Mouse (Mus musculus) kidney, embryonic 15.5 days (tissue): Measurements from ENCODE around the gene P2rx3. TPM values are rescaled to one million over a fixed set of nuclear protein-coding genes. Genes with fewer than 3 reads are reported as not detected.

ENCODE experiments used
- ATAC-seq: fragments of 200-750 bp; cut with Nextera tagmentation; replicated peaks from 2 replicates; pipeline ENCODE4 v1.8.0; 2017; ENCODE audit warnings: moderate TSS enrichment; ENCODE audit not compliant: low FRiP score
- H3K27ac ChIP-seq: fragments of 300-500 bp; sonication (generic); 2 replicates; pipeline ENCODE4 v1.5.1; 2015; ENCODE audit warnings: mild to moderate bottlenecking, inconsistent platforms
- H3K27me3 ChIP-seq: fragments of 300-500 bp; sonication (generic); 2 replicates; pipeline ENCODE4 v1.6.1; 2015; ENCODE audit warnings: inconsistent platforms
- H3K36me3 ChIP-seq: fragments of 300-500 bp; sonication (generic); 2 replicates; pipeline ENCODE4 v1.6.1; 2015; ENCODE audit warnings: inconsistent platforms
- H3K4me1 ChIP-seq: fragments of 300-500 bp; sonication (generic); 2 replicates; pipeline ENCODE4 v1.6.1; 2015; ENCODE audit warnings: inconsistent platforms
- H3K4me2 ChIP-seq: fragments of 300-500 bp; sonication (generic); 2 replicates; pipeline ENCODE4 v1.6.1; 2015; ENCODE audit warnings: moderate library complexity, mild to moderate bottlenecking, inconsistent platforms
- H3K4me3 ChIP-seq: fragments of 300-500 bp; sonication (generic); replicated peaks from 2 replicates; pipeline ENCODE4 v1.5.1; 2015; ENCODE audit warnings: mild to moderate bottlenecking, inconsistent platforms
- H3K9ac ChIP-seq: fragments of 300-500 bp; sonication (generic); 2 replicates; pipeline ENCODE4 v1.6.1; 2015; ENCODE audit warnings: mild to moderate bottlenecking, inconsistent platforms
- H3K9me3 ChIP-seq: fragments of 300-500 bp; sonication (generic); replicated peaks from 2 replicates; pipeline ENCODE4 v1.6.1; 2016; ENCODE audit warnings: inconsistent platforms
- WGBS: fragments of 180-500 bp; shearing (Covaris S2); methylation state at CpG from one replicate; pipeline ENCODE4 v1.1.7; 2015; ENCODE audit warnings: mixed read lengths; 5-methylcytosine and 5-hydroxymethylcytosine counted together
- polyA plus RNA-seq: library from polyadenylated mRNA; unstranded; fragments of >200 nt; fragmentation: Nextera tagmentation; extraction: Ambion mirVana; gene quantifications from 2 replicates; pipeline ENCODE4 v1.2.1, GENCODE M21; 2015

The P2rx3 gene
- polyA plus RNA-seq, 1 experiment from 2014 or later: 0.90 TPM

- no peak for ATAC-seq
- H3K4me1 ChIP-seq: peaks cover 11% of the 10 kb centered on the region
- no peak overlapping the region for H3K4me3 ChIP-seq
- no peak overlapping the region for H3K4me2 ChIP-seq
- WGBS: 63% methylated on average over 2 of the region's 2 CpGs
- H3K27me3 ChIP-seq: no peaks in the 10 kb centered on the region
- H3K9me3 ChIP-seq: no peaks in the 10 kb centered on the region
- no peak overlapping the region for H3K9ac ChIP-seq
- no peak overlapping the region for H3K27ac ChIP-seq
- H3K36me3 ChIP-seq: no peaks in the 10 kb centered on the region
These were observed 28.1 kb downstream of the P2rx3 start for GRCm38 (mm10) chr2:85009212-85009611.

DNA sequence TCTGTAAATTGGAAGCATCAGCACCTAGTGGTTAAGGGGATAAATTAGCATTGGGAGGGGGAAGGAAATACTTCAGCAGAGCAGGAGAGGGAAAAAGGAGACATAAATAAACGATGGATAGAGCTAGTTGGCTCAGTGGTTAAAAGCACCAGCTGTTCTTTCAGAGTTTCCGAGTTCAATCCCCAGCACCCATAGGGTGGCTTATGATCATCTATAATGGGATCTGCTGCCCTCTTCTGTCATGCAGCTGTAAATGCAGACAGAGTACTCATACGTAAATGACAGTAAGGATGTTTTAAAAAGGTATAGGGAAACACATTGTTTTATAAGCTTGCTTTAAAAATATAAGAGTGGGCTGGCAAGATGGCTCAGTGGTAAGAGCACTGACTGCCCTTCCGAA lies 29.5 kb downstream of the P2rx3 start:
- ATAC-seq: no peak
- H3K4me2 ChIP-seq: no peak overlapping the region
- peaks cover 11% of the 10 kb centered on the region for H3K4me1 ChIP-seq
- H3K4me3 ChIP-seq: no peak overlapping the region
- no peaks in the 10 kb centered on the region for H3K9me3 ChIP-seq
- no peaks in the 10 kb centered on the region for H3K27me3 ChIP-seq
- H3K36me3 ChIP-seq: no peaks in the 10 kb centered on the region
- no peak overlapping the region for H3K9ac ChIP-seq
- H3K27ac ChIP-seq: no peak overlapping the region
- 29% methylated on average over 4 of the region's 4 CpGs for WGBS

DNA sequence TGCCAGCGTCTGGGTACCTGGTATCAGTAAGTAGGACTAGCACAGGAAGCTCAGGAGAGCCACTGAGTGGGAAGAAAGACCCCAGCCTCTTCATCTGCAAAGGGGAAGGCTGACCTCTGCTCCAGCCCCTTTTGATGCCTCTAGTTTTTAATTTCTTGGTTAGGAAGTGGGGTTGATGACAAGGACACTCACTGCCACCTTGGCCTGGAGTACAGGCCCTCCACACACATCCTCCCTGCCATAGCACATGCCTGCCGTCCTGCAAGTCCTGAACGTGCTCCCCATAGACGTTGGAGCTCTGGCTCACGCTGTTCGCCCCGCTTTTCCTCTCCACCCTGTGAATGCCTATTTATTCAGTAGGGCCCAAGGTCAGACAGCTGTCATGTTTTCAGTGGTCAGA lies 30.7 kb downstream of the P2rx3 start:
- no peak overlapping the region for H3K27ac ChIP-seq
- no peak for ATAC-seq
- H3K9me3 ChIP-seq: no peaks in the 10 kb centered on the region
- no peaks in the 10 kb centered on the region for H3K36me3 ChIP-seq
- peaks cover 4% of the 10 kb centered on the region; the same call in 1 of the 2 replicates for H3K4me1 ChIP-seq
- 78% methylated on average over 7 of the region's 7 CpGs for WGBS
- no peaks in the 10 kb centered on the region for H3K27me3 ChIP-seq
- H3K4me2 ChIP-seq: no peak overlapping the region
- H3K9ac ChIP-seq: no peak overlapping the region
- no peak overlapping the region for H3K4me3 ChIP-seq

DNA sequence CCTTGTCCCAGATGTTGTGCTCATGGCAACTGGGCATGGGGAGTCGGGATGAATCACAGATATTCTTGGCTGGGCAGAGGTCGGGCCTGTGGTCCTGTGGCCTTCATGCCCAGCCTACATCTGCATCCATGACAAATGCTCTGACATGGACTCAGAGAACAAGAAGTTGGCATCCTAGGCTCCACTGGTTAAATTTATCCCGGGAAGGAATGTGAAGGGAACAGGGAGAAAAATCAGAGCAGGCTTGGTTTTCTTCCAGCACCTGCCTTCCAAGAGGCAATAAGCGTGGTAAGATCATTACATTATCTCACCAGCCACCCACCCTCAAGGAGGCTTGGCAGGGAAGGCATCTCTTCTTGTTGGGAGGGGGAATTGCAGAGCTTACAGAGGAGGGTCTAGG lies 32.9 kb downstream of the P2rx3 start:
- Histone ChIP-seq H3K4me1 (no peaks in the 10 kb centered on the region), H3K36me3 (no peaks in the 10 kb centered on the region), H3K27me3 (no peaks in the 10 kb centered on the region), H3K9ac (no peak overlapping the region), H3K9me3 (no peaks in the 10 kb centered on the region), H3K4me2 (no peak overlapping the region), H3K27ac (no peak overlapping the region), H3K4me3 (no peak overlapping the region)
- 89% methylated on average over 4 of the region's 4 CpGs for WGBS
- ATAC-seq: no peak

GRCm38 (mm10) chr2:85002575-85002974 lies 34.7 kb downstream of the P2rx3 start:
- no peak overlapping the region for H3K27ac ChIP-seq
- H3K9ac ChIP-seq: no peak overlapping the region
- no peak for ATAC-seq
- no peak overlapping the region for H3K4me3 ChIP-seq
- H3K4me1 ChIP-seq: no peaks in the 10 kb centered on the region
- H3K27me3 ChIP-seq: no peaks in the 10 kb centered on the region
- H3K4me2 ChIP-seq: no peak overlapping the region
- 76% methylated on average over 8 of the region's 8 CpGs for WGBS
- no peaks in the 10 kb centered on the region for H3K9me3 ChIP-seq
- no peaks in the 10 kb centered on the region for H3K36me3 ChIP-seq

GRCm38 (mm10) chr2:85001497-85001896 lies 35.8 kb downstream of the P2rx3 start:
- WGBS: 83% methylated on average over 13 of the region's 13 CpGs
- no peaks in the 10 kb centered on the region for H3K36me3 ChIP-seq
- H3K9me3 ChIP-seq: no peaks in the 10 kb centered on the region
- no peaks in the 10 kb centered on the region for H3K27me3 ChIP-seq
- no peak overlapping the region for H3K9ac ChIP-seq
- no peak overlapping the region for H3K27ac ChIP-seq
- H3K4me2 ChIP-seq: no peak overlapping the region
- no peak overlapping the region for H3K4me3 ChIP-seq
- ATAC-seq: no peak
- no peaks in the 10 kb centered on the region for H3K4me1 ChIP-seq

DNA sequence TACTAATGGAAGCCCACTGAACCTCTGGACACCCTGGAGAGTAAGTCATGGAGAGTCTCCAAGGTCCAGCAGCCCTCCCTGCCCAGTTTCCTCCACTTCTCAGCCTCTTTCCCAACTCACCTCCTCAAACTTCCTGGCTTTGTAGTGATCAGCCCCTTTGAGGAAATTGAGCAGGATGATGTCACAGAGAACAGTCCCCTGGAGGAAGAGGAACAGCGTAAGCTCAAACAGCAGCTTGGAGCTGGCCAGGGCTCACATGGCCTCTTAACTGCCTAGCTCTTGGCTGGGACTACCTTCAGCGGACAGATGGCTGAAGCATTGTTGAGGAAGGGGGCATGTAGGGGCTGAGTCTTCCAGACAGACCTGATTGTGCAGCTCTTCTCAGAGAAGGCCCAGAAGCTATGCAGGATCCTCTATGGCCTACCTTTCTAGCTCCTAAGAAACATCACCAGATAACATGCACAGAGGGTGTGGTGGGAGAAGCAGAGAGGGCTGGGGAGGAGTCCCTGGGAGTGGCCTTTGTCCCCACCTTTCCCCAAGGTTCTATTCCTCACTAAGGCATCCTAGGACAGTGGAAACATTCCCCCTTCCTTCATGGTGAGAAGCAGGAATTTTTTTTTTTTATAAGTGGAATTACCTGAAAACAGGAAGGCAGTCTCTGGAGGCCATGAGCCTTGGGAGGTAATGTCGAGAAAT lies 37.6 kb downstream of the P2rx3 start:
- Histone ChIP-seq H3K27me3 (no peaks in the 10 kb centered on the region), H3K4me2 (no peak overlapping the region), H3K4me3 (no peak overlapping the region), H3K36me3 (no peaks in the 10 kb centered on the region), H3K27ac (peak overlapping the region; percentile 66), H3K9me3 (no peaks in the 10 kb centered on the region), H3K4me1 (no peaks in the 10 kb centered on the region), H3K9ac (no peak overlapping the region)
- 69% methylated on average over 3 of the region's 3 CpGs for WGBS
- ATAC-seq: no peak; the same call in 1 of the 2 replicates

GRCm38 (mm10) chr2:84996376-84996775 lies 40.9 kb downstream of the P2rx3 start:
- WGBS: 92% methylated on average over 2 of the region's 2 CpGs
- H3K27me3 ChIP-seq: no peaks in the 10 kb centered on the region
- H3K4me3 ChIP-seq: no peak overlapping the region
- H3K27ac ChIP-seq: no peak overlapping the region
- no peak overlapping the region for H3K9ac ChIP-seq
- ATAC-seq: no peak
- H3K4me2 ChIP-seq: no peak overlapping the region
- H3K9me3 ChIP-seq: no peaks in the 10 kb centered on the region
- no peaks in the 10 kb centered on the region for H3K36me3 ChIP-seq
- no peaks in the 10 kb centered on the region for H3K4me1 ChIP-seq

DNA sequence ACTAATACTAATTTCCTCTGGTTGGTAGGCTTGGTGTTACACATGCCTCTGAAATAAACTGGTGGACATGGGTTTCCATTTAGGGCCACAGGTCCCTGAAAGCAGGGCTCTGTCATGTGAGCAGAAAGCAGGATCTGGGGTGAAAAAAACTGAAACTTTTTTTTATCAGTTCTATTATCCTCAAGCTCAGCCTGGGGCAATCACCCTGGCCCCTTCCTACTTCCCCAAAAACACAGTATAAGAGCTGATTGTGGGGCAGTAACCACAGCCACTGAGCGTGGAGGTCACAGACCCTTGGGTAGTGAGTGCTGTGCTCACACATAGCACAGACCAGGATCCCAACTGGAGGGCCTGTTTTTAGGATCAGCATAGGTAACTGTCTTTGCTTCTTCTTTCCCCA lies 49.3 kb downstream of the P2rx3 start, which contains the start of gene Prg3:
TSS of gene Prg3 (plus strand) at position 286 of the 400 bp plus-strand sequence.
- H3K9me3 ChIP-seq: no peaks in the 10 kb centered on the region
- no peak within 1 kb of the TSS for H3K4me2 ChIP-seq
- no peaks in the 10 kb centered on the region for H3K27me3 ChIP-seq
- WGBS: 73% methylated on average over 1 of the region's 1 CpGs
- H3K4me1 ChIP-seq: no peaks in the 10 kb centered on the region
- no peak within 1 kb of the TSS for H3K9ac ChIP-seq
- no peak within 1 kb of the TSS for H3K27ac ChIP-seq
- no peak within 1 kb of the TSS for H3K4me3 ChIP-seq
- ATAC-seq: no peak
- no peaks in the 10 kb centered on the region for H3K36me3 ChIP-seq

- Histone ChIP-seq H3K36me3 (no peaks in the 10 kb centered on the region), H3K4me1 (no peaks in the 10 kb centered on the region), H3K4me3 (no peak within 1 kb of the TSS), H3K9ac (no peak within 1 kb of the TSS), H3K27ac (no peak within 1 kb of the TSS), H3K27me3 (no peaks in the 10 kb centered on the region), H3K4me2 (no peak within 1 kb of the TSS), H3K9me3 (no peaks in the 10 kb centered on the region)
- WGBS: 68% methylated on average over 1 of the region's 1 CpGs
- no peak for ATAC-seq
These were observed 57.1 kb downstream of the P2rx3 start, which contains the start of gene Prg2 for GRCm38 (mm10) chr2:84980188-84980587. Prg2 (plus strand) TSS chr2:84980461.

- no peaks in the 10 kb centered on the region for H3K27me3 ChIP-seq
- no peaks in the 10 kb centered on the region for H3K4me1 ChIP-seq
- H3K27ac ChIP-seq: no peak overlapping the region
- no peak for ATAC-seq
- no peak overlapping the region for H3K9ac ChIP-seq
- H3K36me3 ChIP-seq: no peaks in the 10 kb centered on the region
- no peak overlapping the region for H3K4me3 ChIP-seq
- no peaks in the 10 kb centered on the region for H3K9me3 ChIP-seq
- no peak overlapping the region for H3K4me2 ChIP-seq
- 90% methylated on average over 2 of the region's 2 CpGs for WGBS
These were observed 61.7 kb downstream of the P2rx3 start for GRCm38 (mm10) chr2:84975580-84975979.

- H3K4me1 ChIP-seq: no peaks in the 10 kb centered on the region
- H3K9ac ChIP-seq: no peak overlapping the region
- WGBS: 87% methylated on average over 5 of the region's 5 CpGs
- no peaks in the 10 kb centered on the region for H3K36me3 ChIP-seq
- no peak for ATAC-seq
- H3K27ac ChIP-seq: no peak overlapping the region
- no peaks in the 10 kb centered on the region for H3K27me3 ChIP-seq
- H3K4me3 ChIP-seq: no peak overlapping the region
- no peak overlapping the region for H3K4me2 ChIP-seq
- H3K9me3 ChIP-seq: no peaks in the 10 kb centered on the region
These were observed 69.8 kb downstream of the P2rx3 start for GRCm38 (mm10) chr2:84967318-84967991.
